Mouse (Mus musculus) hindbrain, embryonic 11.5 days (tissue): ENCODE results near the gene Map2k2. TPM values are rescaled to one million over a fixed set of nuclear protein-coding genes. Genes with fewer than 3 reads are reported as not detected.
"Not testable (repeated sequence)": the region's sequence is repeated elsewhere in the genome, so short reads cannot be mapped to it uniquely, and the experiment has no call there.

Experiments
- ATAC-seq: fragments of 200-750 bp; cut with Nextera tagmentation; 2 replicates; pipeline ENCODE4 v1.8.0; 2017; ENCODE audit warnings: mild to moderate bottlenecking, moderate TSS enrichment, moderate library complexity; ENCODE audit not compliant: low FRiP score
- DNase-seq: peaks from one replicate; pipeline ENCODE4 v3.0.0-alpha.2; 2015; ENCODE audit warnings: low spot score
- H3K27ac ChIP-seq: fragments of 300-500 bp; sonication (generic); 2 replicates; pipeline ENCODE4 v1.5.1; 2014; ENCODE audit warnings: mild to moderate bottlenecking, low read depth, low read length
- H3K27me3 ChIP-seq: fragments of 300-500 bp; sonication (generic); 2 replicates; pipeline ENCODE4 v1.6.1; 2014; ENCODE audit warnings: mild to moderate bottlenecking, low read length, moderate library complexity, mixed read lengths; ENCODE audit not compliant: control insufficient read depth, insufficient read depth
- H3K36me3 ChIP-seq: fragments of 300-500 bp; sonication (generic); 2 replicates; pipeline ENCODE4 v1.6.1; 2014; ENCODE audit warnings: mild to moderate bottlenecking, low read length, moderate library complexity, mixed read lengths; ENCODE audit not compliant: control insufficient read depth, insufficient read depth
- H3K4me1 ChIP-seq: fragments of 300-500 bp; sonication (generic); replicated peaks from 2 replicates; pipeline ENCODE4 v1.6.1; 2014; ENCODE audit warnings: low read length, mixed read lengths; ENCODE audit not compliant: control insufficient read depth, insufficient read depth
- H3K4me2 ChIP-seq: fragments of 300-500 bp; sonication (generic); replicated peaks from 2 replicates; pipeline ENCODE4 v1.6.1; 2014; ENCODE audit warnings: mild to moderate bottlenecking, low read depth, low read length
- H3K4me3 ChIP-seq: fragments of 300-500 bp; sonication (generic); 2 replicates; pipeline ENCODE4 v1.5.1; 2014; ENCODE audit warnings: low read depth, low read length
- H3K9ac ChIP-seq: fragments of 300-500 bp; sonication (generic); 2 replicates; pipeline ENCODE4 v1.6.1; 2014; ENCODE audit warnings: low read depth, low read length
- H3K9me3 ChIP-seq: fragments of 300-500 bp; sonication (generic); 2 replicates; pipeline ENCODE4 v1.6.1; 2016; ENCODE audit warnings: low read length; ENCODE audit not compliant: control insufficient read depth
- WGBS: fragments of 180-500 bp; shearing (Covaris S2); extraction: QIAGEN DNeasy Blood & Tissue Kit; methylation state at CpG from one replicate; pipeline ENCODE4 v1.1.7; 2014; 5-methylcytosine and 5-hydroxymethylcytosine counted together
- polyA plus RNA-seq: library from polyadenylated mRNA; unstranded; fragments of >200 nt; fragmentation: Nextera tagmentation; extraction: Ambion mirVana; gene quantifications from 2 replicates; pipeline ENCODE4 v1.2.1, GENCODE M21; 2014

Map2k2 gene
- polyA plus RNA-seq = 201 and 203 TPM in 2 replicates

DNA sequence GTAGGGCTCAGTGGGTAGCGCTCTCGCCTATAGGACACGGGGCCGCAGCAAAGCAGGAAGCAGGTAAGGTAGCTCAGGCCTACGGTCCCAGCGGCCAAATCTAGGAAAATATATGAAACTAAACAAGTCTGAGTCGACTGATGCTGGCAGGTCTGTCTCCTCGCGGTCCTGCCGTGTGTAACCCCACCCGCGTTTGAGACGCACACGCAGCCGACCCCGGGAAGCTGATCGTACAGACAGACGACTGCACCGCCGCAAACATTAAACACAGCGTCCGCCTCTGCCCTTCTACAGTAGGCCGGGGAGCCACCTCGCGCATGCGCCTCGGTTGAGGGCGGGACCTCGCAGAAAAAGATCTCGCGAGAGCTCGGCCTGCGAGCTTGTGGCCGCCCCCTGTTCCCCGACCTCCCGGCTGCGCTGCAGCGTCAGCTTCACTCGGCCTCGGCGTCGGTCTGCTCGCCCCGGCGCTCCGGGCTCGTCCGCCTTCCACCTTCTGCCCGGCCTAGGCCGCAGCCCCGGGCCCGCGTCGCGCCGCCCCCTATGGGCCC, at the start of gene Map2k2:
Map2k2 (plus strand) TSS at position 351 of the 548 bp plus-strand sequence.
- H3K36me3 ChIP-seq = peaks cover 14% of the 10 kb centered on the region

DNA sequence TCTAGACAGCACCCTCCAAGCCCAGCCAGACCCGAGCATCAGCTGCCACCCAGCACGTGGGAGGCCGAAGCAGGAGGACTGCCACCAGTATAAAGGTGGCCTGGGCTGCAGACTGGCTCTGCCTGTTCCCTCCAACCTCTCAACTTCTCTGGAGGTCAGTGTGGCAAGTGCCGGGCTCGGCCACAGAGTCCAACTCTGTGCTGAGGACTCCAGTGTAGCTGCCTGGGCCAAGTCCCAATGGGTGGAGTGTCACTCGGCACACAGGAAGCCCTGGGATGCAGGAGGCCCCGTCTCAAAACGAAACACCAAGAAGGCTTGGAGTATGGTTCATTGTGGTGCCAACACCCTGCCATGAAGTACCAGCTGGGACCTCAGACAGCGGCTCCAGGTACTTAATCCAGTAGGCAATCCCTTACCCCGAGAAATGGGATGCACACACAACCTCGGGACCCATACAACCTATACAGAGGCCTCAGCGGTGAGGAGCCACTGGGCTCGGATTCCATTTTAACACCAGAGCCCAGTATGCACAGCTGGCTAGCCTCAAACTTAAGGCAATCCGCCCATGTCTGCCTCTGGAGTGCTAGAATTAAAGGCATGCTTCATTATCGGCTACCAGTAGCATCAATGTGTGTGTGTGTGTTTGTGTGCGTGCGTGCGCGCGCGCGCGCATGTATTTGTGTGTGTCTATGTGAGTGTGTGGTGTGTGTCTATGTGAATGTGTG, 48.1 kb upstream of the Map2k2 start:
- H3K4me2 ChIP-seq = no peak overlapping the region
- peaks cover 9% of the 10 kb centered on the region for H3K4me1 ChIP-seq
- 94% methylated on average over 23 of the region's 23 CpGs for WGBS
- no peak overlapping the region for H3K9ac ChIP-seq
- ATAC-seq = no peak
- H3K27me3 ChIP-seq = no peaks in the 10 kb centered on the region
- no peak for DNase-seq
- no peak overlapping the region for H3K27ac ChIP-seq
- H3K36me3 ChIP-seq = 0 out of 2 replicates have a peak, but pooled peaks cover 3% of the 10 kb centered on the region
- no peaks in the 10 kb centered on the region for H3K9me3 ChIP-seq
- no peak overlapping the region for H3K4me3 ChIP-seq

More for the DNA sequence above, at the start of gene Map2k2:
- Histone ChIP-seq H3K4me2 (peak within 1 kb of the TSS; percentile 50), H3K4me3 (peak within 1 kb of the TSS; percentile 83), H3K27me3 (no peaks in the 10 kb centered on the region), H3K9ac (peak within 1 kb of the TSS; percentile 94), H3K4me1 (peaks cover 8% of the 10 kb centered on the region), H3K27ac (peak within 1 kb of the TSS; percentile 99), H3K9me3 (no peaks in the 10 kb centered on the region)
- WGBS = under 1% methylated on average over 56 of the region's 56 CpGs
- DNase-seq (peak; percentile 99), ATAC-seq (peak; percentile 93)

DNA sequence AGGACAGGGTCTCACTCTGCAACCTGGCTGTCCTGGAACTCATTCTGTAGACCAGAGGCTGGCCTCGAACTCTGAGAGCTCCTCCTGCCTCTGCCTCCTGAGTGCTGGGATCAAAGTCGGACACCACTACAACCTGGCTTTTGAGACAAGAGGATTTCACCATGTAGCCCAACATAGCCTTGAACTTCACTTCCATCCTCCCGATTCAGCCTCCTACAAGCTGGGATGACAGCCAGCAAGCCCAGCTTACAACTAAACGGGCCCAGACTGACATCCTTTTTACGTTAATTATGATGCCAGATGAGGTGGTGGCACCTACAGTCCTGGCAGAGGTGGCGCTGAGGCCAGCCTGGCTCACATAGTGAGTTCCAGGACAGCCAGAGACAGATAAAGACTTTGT, 46.8 kb upstream of the Map2k2 start:
- Histone ChIP-seq H3K4me1 (peaks cover 9% of the 10 kb centered on the region), H3K36me3 (0 out of 2 replicates have a peak, but pooled peaks cover 3% of the 10 kb centered on the region), H3K27me3 (no peaks in the 10 kb centered on the region), H3K4me3 (peak overlapping the region; percentile 86), H3K4me2 (peak overlapping the region; percentile 84), H3K9me3 (no peaks in the 10 kb centered on the region), H3K27ac (no peak overlapping the region), H3K9ac (peak overlapping the region; percentile 82)
- DNase-seq (no peak), ATAC-seq (no peak)
- 93% methylated on average over 6 of the region's 6 CpGs for WGBS

DNA sequence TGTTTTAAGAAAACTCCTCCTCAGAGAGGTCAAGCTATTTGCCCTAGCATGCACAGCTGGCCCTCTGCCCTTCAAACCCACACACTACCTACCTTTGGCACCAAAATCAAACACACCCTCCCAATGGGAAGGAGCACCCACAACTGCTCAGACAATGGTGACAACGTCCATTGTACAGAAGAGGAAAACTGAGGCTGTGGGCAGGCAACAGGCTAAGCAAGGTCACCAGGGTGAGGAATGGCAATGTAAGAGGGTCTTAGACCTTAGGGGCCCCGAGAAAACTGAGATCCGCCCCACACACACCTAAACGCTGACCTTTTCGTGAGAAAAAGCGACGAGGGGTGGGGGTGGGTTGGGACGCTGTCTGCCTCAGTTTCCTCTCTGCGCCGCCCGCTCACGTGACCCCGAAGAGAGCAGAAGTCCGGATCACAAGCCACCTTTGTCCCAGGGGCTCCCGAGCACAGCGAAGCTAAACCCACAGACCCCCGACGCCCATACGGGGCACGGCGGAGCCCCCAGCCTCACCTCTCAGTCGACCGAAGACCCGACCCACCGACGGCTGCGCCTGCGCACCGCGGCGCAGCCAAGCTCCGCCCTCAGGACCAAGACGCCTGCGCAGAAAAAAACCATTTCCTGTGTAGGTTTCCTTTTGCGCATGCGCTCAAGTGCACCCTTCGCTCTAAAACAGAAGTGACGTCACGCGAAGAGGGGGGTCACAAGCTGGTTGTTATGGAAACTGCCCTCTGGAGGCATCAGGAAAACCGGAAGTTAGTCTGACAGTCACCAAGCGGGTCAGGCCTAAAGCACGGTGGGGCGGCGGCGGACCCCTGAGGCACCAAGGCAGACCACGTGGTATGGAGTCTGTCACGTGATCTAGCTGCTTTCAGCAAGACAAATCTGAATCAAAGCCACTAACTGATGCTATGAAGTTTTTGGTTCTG, 45.8 kb upstream of the Map2k2 start, which contains the start of gene Sgta:
Sgta (minus strand) TSS at position 579 of the 941 bp plus-strand sequence.
- DNase-seq = peak; percentile 100
- ATAC-seq = peak; percentile 94
- peaks cover 9% of the 10 kb centered on the region for H3K4me1 ChIP-seq
- H3K4me2 ChIP-seq = peak within 1 kb of the TSS; percentile 84
- H3K9me3 ChIP-seq = no peaks in the 10 kb centered on the region
- H3K27ac ChIP-seq = no peak within 1 kb of the TSS
- under 1% methylated on average over 48 of the region's 48 CpGs for WGBS
- H3K27me3 ChIP-seq = no peaks in the 10 kb centered on the region
- 0 out of 2 replicates have a peak, but pooled peaks cover 3% of the 10 kb centered on the region for H3K36me3 ChIP-seq
- H3K9ac ChIP-seq = peak within 1 kb of the TSS; percentile 82
- peak within 1 kb of the TSS; percentile 86 for H3K4me3 ChIP-seq

DNA sequence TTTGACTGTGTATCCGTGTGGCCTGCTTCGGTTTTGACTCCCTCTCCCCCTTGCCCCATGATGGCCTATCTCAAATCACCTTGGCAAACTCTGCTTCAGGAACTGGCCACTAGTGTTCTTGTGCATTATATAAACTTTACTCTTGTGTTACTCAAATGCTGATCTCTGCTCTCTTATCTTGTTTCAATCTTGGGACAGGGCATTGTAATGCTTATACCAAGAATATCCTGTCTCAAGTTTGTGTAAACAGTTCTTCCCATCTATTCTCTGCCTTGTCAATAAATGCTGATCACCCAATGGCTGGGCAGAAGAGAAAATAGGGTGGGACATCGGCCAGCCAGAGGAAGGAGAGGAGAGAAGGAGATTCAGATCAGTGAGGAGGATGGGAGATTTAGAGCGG, 43.0 kb upstream of the Map2k2 start:
- Histone ChIP-seq H3K36me3 (0 out of 2 replicates have a peak, but pooled peaks cover 2% of the 10 kb centered on the region), H3K27me3 (no peaks in the 10 kb centered on the region), H3K9me3 (no peaks in the 10 kb centered on the region), H3K9ac (no peak overlapping the region), H3K4me2 (no peak overlapping the region), H3K27ac (no peak overlapping the region), H3K4me1 (peaks cover 9% of the 10 kb centered on the region), H3K4me3 (no peak overlapping the region)
- ATAC-seq (no peak), DNase-seq (no peak)
- WGBS = 66% methylated on average over 4 of the region's 4 CpGs

DNA sequence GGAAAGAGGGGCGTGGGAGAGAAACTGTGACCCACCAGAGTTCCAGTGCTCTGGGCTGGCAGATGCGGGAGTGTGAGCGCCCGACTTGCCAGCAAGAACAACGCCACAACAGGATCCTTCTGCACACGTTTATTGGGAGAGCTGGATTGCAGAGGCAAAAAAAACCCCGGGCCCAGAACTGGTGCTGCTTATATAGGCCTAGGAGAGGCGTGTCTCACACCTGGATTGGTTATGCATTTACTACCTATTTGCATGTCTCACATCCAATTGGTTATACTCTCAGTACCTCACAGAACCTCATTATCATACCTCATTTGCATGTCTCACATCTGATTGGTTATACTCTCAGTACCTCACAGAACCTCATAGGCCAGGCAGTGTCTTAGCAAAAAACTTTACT, 41.2 kb upstream of the Map2k2 start:
- H3K27me3 ChIP-seq, H3K9ac ChIP-seq, ATAC-seq, H3K4me2 ChIP-seq, H3K4me1 ChIP-seq, H3K9me3 ChIP-seq, DNase-seq, H3K4me3 ChIP-seq, H3K27ac ChIP-seq, H3K36me3 ChIP-seq: not testable (repeated sequence)
- WGBS = 87% methylated on average over 8 of the region's 8 CpGs

DNA sequence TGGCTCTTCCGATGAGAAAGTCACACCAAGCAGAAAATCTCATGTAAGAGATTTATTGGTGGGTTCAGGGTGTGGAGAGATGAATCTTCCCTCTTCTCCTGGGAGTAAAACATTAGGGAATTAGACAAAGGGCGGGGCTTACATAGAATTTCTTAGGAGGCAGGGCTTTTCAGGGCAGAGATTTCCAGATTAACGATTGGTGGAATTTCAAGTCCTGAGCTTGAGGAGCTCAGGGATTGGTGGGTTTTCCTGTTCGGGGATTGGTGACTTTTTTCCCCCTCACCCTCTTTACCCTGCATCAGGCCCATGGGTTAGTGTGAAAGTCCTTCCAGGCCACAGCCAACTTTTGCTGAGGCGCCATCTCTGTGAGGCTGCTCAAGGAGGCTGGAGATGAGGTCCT, 37.0 kb upstream of the Map2k2 start:
- WGBS = 75% methylated on average over 5 of the region's 5 CpGs
- H3K27ac ChIP-seq = no peak overlapping the region
- H3K9ac ChIP-seq = no peak overlapping the region

DNA sequence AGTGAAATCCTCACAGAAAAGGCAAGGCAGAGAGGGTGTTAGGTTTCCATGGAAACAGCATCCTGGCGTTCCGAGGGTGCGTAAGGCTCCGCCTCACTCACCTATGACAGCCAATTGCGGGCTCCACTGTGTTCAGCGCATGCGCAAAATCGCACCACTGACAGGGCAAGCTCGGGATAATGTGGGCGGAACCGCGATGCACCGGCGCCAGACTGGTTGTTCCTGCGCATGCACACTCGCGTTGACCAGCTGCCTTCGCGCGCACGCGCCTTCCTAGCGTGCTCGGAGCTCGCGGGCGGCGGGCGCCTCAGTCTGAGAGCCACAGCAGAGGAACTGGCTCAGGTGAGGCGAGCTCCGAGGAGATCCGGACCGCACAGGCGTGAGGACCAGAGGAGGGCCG, 35.9 kb upstream of the Map2k2 start, which contains the start of gene Thop1:
Thop1 (plus strand) TSS at position 200 of the 400 bp plus-strand sequence.
- Histone ChIP-seq H3K4me2 (peak within 1 kb of the TSS; percentile 68), H3K4me3 (peak within 1 kb of the TSS; percentile 76), H3K36me3 (peaks cover 6% of the 10 kb centered on the region), H3K9ac (peak within 1 kb of the TSS; percentile 81), H3K9me3 (no peaks in the 10 kb centered on the region), H3K27ac (no peak within 1 kb of the TSS), H3K4me1 (no peaks in the 10 kb centered on the region; the same call in 1 of the 2 replicates), H3K27me3 (no peaks in the 10 kb centered on the region)
- ATAC-seq = peak; percentile 95
- DNase-seq = peak; percentile 99
- 0% methylated on average over 34 of the region's 35 CpGs for WGBS

More for the DNA sequence above, 37.0 kb upstream of the Map2k2 start:
- no peaks in the 10 kb centered on the region for H3K36me3 ChIP-seq
- DNase-seq = no peak
- H3K4me1 ChIP-seq = no peaks in the 10 kb centered on the region; the same call in 1 of the 2 replicates
- no peak overlapping the region for H3K4me2 ChIP-seq
- H3K4me3 ChIP-seq = no peak overlapping the region
- H3K27me3 ChIP-seq = no peaks in the 10 kb centered on the region
- ATAC-seq = no peak
- H3K9me3 ChIP-seq = no peaks in the 10 kb centered on the region
